Mouse (Mus musculus): ENCODE results near the gene Rgs7. TPM values are rescaled to one million over a fixed set of nuclear protein-coding genes. Genes with fewer than 3 reads are reported as not detected.

The Rgs7 gene
- polyA plus RNA-seq, 2 experiments = not detected

DNA sequence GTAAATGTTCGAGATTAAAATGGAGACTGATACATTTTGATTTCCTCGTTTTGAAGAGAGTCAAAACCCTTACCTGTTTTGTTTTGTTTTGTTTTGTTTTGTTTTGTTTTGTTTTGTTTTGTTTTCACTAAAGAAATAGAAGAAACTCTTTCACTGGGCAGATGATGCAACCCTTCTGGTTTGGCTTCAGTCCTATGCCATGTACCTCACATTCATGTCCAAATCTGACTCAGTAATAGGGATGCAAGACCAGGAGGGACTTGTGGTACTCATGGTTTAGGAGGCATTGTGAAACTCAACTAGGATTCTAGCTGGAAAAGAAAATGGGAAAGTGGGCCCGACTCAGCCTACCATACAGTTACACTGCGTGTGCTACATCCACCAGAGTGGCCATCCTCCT, 139.4 kb downstream of the Rgs7 start:
- Histone ChIP-seq H3K4me3 (ENCODE audit: insufficient read depth in 1 of 2, low read depth in 2 of 2, low read length in 2 of 2) (no peak overlapping the region), H3K36me3 (replicated peaks; ENCODE audit: control insufficient read depth, insufficient read depth, low read depth) (no peaks in the 10 kb centered on the region), H3K4me1 (replicated peaks; ENCODE audit: control insufficient read depth in 2 of 2, insufficient read depth in 2 of 2, low read length in 1 of 2) (no peaks in the 10 kb centered on the region), H3K27ac (no peak overlapping the region), H3K9me3 (ENCODE audit: control insufficient read depth, low read length) (no peaks in the 10 kb centered on the region), H3K27me3 (ENCODE audit: control insufficient read depth, insufficient read depth, low read length) (no peaks in the 10 kb centered on the region), H3K9ac (replicated peaks) (no peak overlapping the region), H3K4me2 (ENCODE audit: low read depth) (no peak overlapping the region)
- WGBS (ENCODE audit: insufficient replicate concordance) = 45% methylated on average over 4 of the region's 4 CpGs
- ATAC-seq (ENCODE audit: insufficient read depth) (no peak), DNase-seq (ENCODE audit: low read depth in 3 of 3, low spot score in 3 of 3) (no peak)
- TF ChIP-seq CTCF (IDR thresholded peaks at IDR 0.05; ENCODE audit: low read depth) (no peak), EP300 (IDR thresholded peaks at IDR 0.05; ENCODE audit: low read depth) (no peak)

DNA sequence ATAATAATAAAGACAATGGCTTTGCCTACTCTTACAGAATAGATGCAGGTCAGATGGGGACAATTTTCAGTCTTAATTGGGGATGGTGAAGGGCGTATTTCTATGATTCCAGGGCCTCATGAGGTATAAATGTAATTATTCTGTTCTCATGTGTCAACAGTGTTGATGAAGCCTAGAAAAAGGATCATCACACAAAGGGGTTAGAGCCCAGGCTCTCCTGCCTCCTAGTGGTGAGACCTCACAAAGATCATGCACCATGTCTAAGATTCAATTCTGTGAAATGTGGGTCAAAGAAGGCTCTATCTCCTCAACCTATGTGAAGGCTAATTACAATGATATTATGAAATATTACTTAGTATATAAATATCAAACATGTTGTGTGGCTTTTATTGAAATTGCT, 146.1 kb downstream of the Rgs7 start:
- H3K4me1 ChIP-seq (replicated peaks; ENCODE audit: control insufficient read depth in 2 of 2, insufficient read depth in 2 of 2, low read length in 1 of 2) = no peaks in the 10 kb centered on the region
- ATAC-seq (ENCODE audit: insufficient read depth) = no peak
- H3K27ac ChIP-seq = no peak overlapping the region
- H3K9me3 ChIP-seq (ENCODE audit: control insufficient read depth, low read length) = no peaks in the 10 kb centered on the region
- DNase-seq (ENCODE audit: low read depth in 3 of 3, low spot score in 3 of 3) = no peak
- H3K36me3 ChIP-seq (replicated peaks; ENCODE audit: control insufficient read depth, insufficient read depth, low read depth) = no peaks in the 10 kb centered on the region
- no peak overlapping the region for H3K4me2 ChIP-seq (ENCODE audit: low read depth)
- TF ChIP-seq CTCF (IDR thresholded peaks at IDR 0.05; ENCODE audit: low read depth) = no peak
- no peak for TF ChIP-seq EP300 (IDR thresholded peaks at IDR 0.05; ENCODE audit: low read depth)
- no peak overlapping the region for H3K4me3 ChIP-seq (ENCODE audit: insufficient read depth in 1 of 2, low read depth in 2 of 2, low read length in 2 of 2)
- no peak overlapping the region for H3K9ac ChIP-seq (replicated peaks)
- WGBS (ENCODE audit: insufficient replicate concordance) = 50% methylated on average over 1 of the region's 1 CpGs
- H3K27me3 ChIP-seq (ENCODE audit: control insufficient read depth, insufficient read depth, low read length) = no peaks in the 10 kb centered on the region

DNA sequence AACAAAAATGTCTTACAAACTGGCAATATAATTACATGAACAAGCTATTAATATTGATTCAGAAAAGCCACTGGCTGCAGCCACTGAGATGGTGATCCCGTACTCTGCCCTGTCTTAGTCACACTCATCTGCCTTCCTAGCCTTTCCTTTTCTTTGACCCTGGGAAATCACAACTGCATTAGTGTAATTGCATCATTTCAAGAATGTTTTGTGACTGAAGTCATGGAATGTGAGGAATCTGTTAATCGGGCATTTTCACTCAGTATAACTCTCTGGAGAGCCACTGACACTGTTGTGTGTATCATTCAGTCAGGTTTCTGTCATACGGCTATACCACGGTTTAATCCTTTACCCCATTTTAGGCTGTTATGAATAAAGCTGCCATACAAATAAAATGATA, 156.1 kb downstream of the Rgs7 start:
- Histone ChIP-seq H3K4me2 (ENCODE audit: low read depth) (no peak overlapping the region), H3K9me3 (ENCODE audit: control insufficient read depth, low read length) (no peaks in the 10 kb centered on the region), H3K27me3 (ENCODE audit: control insufficient read depth, insufficient read depth, low read length) (no peaks in the 10 kb centered on the region), H3K4me3 (ENCODE audit: insufficient read depth in 1 of 2, low read depth in 2 of 2, low read length in 2 of 2) (no peak overlapping the region), H3K27ac (no peak overlapping the region), H3K9ac (replicated peaks) (no peak overlapping the region), H3K36me3 (replicated peaks; ENCODE audit: control insufficient read depth, insufficient read depth, low read depth) (no peaks in the 10 kb centered on the region), H3K4me1 (replicated peaks; ENCODE audit: control insufficient read depth in 2 of 2, insufficient read depth in 2 of 2, low read length in 1 of 2) (no peaks in the 10 kb centered on the region)
- no peak for TF ChIP-seq CTCF (IDR thresholded peaks at IDR 0.05; ENCODE audit: low read depth)
- TF ChIP-seq EP300 (IDR thresholded peaks at IDR 0.05; ENCODE audit: low read depth) = no peak
- DNase-seq (ENCODE audit: low read depth in 3 of 3, low spot score in 3 of 3) = no peak
- ATAC-seq (ENCODE audit: insufficient read depth) = no peak
- WGBS (ENCODE audit: insufficient replicate concordance) = 65% methylated on average over 4 of the region's 4 CpGs

- no peak overlapping the region for H3K4me2 ChIP-seq (ENCODE audit: low read depth)
- 62% methylated on average over 9 of the region's 9 CpGs for WGBS (ENCODE audit: insufficient replicate concordance)
- H3K4me3 ChIP-seq (ENCODE audit: insufficient read depth in 1 of 2, low read depth in 2 of 2, low read length in 2 of 2) = no peak overlapping the region
- no peak overlapping the region for H3K9ac ChIP-seq (replicated peaks)
- no peak overlapping the region for H3K27ac ChIP-seq
- no peaks in the 10 kb centered on the region for H3K9me3 ChIP-seq (ENCODE audit: control insufficient read depth, low read length)
- DNase-seq (ENCODE audit: low read depth in 3 of 3, low spot score in 3 of 3) (no peak), ATAC-seq (ENCODE audit: insufficient read depth) (no peak)
- no peaks in the 10 kb centered on the region for H3K4me1 ChIP-seq (replicated peaks; ENCODE audit: control insufficient read depth in 2 of 2, insufficient read depth in 2 of 2, low read length in 1 of 2)
- no peaks in the 10 kb centered on the region for H3K27me3 ChIP-seq (ENCODE audit: control insufficient read depth, insufficient read depth, low read length)
- no peaks in the 10 kb centered on the region for H3K36me3 ChIP-seq (replicated peaks; ENCODE audit: control insufficient read depth, insufficient read depth, low read depth)
- TF ChIP-seq CTCF (IDR thresholded peaks at IDR 0.05; ENCODE audit: low read depth) (no peak), EP300 (IDR thresholded peaks at IDR 0.05; ENCODE audit: low read depth) (no peak)
Measured at GRCm38 (mm10) chr1:175333041-175333854, 159.1 kb downstream of the Rgs7 start.

- H3K4me2 ChIP-seq (ENCODE audit: low read depth) = no peak overlapping the region
- H3K4me1 ChIP-seq (replicated peaks; ENCODE audit: control insufficient read depth in 2 of 2, insufficient read depth in 2 of 2, low read length in 1 of 2) = no peaks in the 10 kb centered on the region
- no peak overlapping the region for H3K27ac ChIP-seq
- H3K9me3 ChIP-seq (ENCODE audit: control insufficient read depth, low read length) = no peaks in the 10 kb centered on the region
- ATAC-seq (ENCODE audit: insufficient read depth) (no peak), DNase-seq (ENCODE audit: low read depth in 3 of 3, low spot score in 3 of 3) (no peak)
- no peak overlapping the region for H3K9ac ChIP-seq (replicated peaks)
- H3K36me3 ChIP-seq (replicated peaks; ENCODE audit: control insufficient read depth, insufficient read depth, low read depth) = no peaks in the 10 kb centered on the region
- H3K27me3 ChIP-seq (ENCODE audit: control insufficient read depth, insufficient read depth, low read length) = no peaks in the 10 kb centered on the region
- 55% methylated on average over 3 of the region's 3 CpGs for WGBS (ENCODE audit: insufficient replicate concordance)
- H3K4me3 ChIP-seq (ENCODE audit: insufficient read depth in 1 of 2, low read depth in 2 of 2, low read length in 2 of 2) = no peak overlapping the region
- no peak for TF ChIP-seq CTCF (IDR thresholded peaks at IDR 0.05; ENCODE audit: low read depth)
Measured at GRCm38 (mm10) chr1:175329934-175330471, 162.3 kb downstream of the Rgs7 start.

Measured in liver, embryonic 14.5 days (tissue).